Mouse (Mus musculus) left cerebral cortex, postnatal 36 days (tissue): ENCODE results near the gene Ppm1e. TPM values are rescaled to one million over a fixed set of nuclear protein-coding genes. Genes with fewer than 3 reads are reported as not detected.

ENCODE experiments used
- DNase-seq, 2 experiments: peaks; one replicate each; pipeline ENCODE4 v3.0.0; 2021 to 2022; ENCODE audit warnings: low spot score in 2 of 2, mixed read lengths in 1 of 2
- intact Hi-C: fragments of 180-260 bp; cut with DNase I; formaldehyde crosslinking; loops from one replicate; pipeline ENCODE4 v1.15.1; 2025
- total RNA-seq, 2 experiments: library from RNA; stranded (reverse); gene quantifications; 2 replicates each; pipeline ENCODE4 v1.2.3; 2021

Ppm1e gene
- total RNA-seq, 2 experiments from 2014 or later = 146 to 158 TPM

GRCm38 (mm10) chr11:87212313-87212712, 146.5 kb downstream of the Ppm1e start:
- intact Hi-C loops = no loop called here

More at GRCm38 (mm10) chr11:87212313-87212712, 146.5 kb downstream of the Ppm1e start:
- DNase-seq = no peak

Other genes with a start within 250 kb of the Ppm1e start
- 10 to 100 TPM; 12.2 to 13.2 TPM for gene Ska2, start 249.8 kb downstream of the Ppm1e start, total RNA-seq
- gene Trim37, start 231.9 kb downstream of the Ppm1e start, total RNA-seq = 100 to 1,000 TPM; 229 to 253 TPM
- 1 to 10 TPM; 3.5 to 4.4 TPM for gene Rad51c, start 45.9 kb upstream of the Ppm1e start, total RNA-seq
- under 1 TPM; 0.10 to 0.68 TPM for gene Tex14, start 46.0 kb upstream of the Ppm1e start, total RNA-seq
- gene Gm11492, start 207.6 kb upstream of the Ppm1e start, total RNA-seq = under 1 TPM in 1 of 2 experiments, not detected in 1; 0.20 TPM
- gene Sept4, start 209.9 kb upstream of the Ppm1e start, total RNA-seq = 100 to 1,000 TPM; 161 to 227 TPM
- gene Mtmr4, start 233.1 kb upstream of the Ppm1e start, total RNA-seq = 10 to 100 TPM; 88.0 to 93.4 TPM